Mouse (Mus musculus): Measurements from ENCODE around the gene Lin54. TPM values are rescaled to one million over a fixed set of nuclear protein-coding genes. Genes with fewer than 3 reads are reported as not detected.

The Lin54 gene
- polyA plus RNA-seq, 1 experiment from 2014 or later, result 11.5 TPM

GRCm38 (mm10) chr5:100424252-100424651, 76.2 kb downstream of the Lin54 start:
- DNase-seq, result no peak
- Histone ChIP-seq H3K9ac (replicated peaks; ENCODE audit: low read length) (peak overlapping the region; percentile 20; the same call in 1 of the 2 replicates), H3K4me1 (ENCODE audit: control insufficient read depth, insufficient read depth, low read length) (peaks cover 39% of the 10 kb centered on the region), H3K9me3 (ENCODE audit: control insufficient read depth, low read length) (no peaks in the 10 kb centered on the region), H3K4me2 (ENCODE audit: low read length) (peak overlapping the region; percentile 6; the same call in 1 of the 2 replicates), H3K27me3 (ENCODE audit: control insufficient read depth, insufficient read depth, low read length) (no peaks in the 10 kb centered on the region), H3K27ac (replicated peaks; ENCODE audit: low read depth, low read length) (no peak overlapping the region), H3K4me3 (replicated peaks; ENCODE audit: low read depth, low read length) (no peak overlapping the region), H3K36me3 (ENCODE audit: control insufficient read depth, insufficient read depth, low read length) (peaks cover 81% of the 10 kb centered on the region)
- ATAC-seq (ENCODE audit: low FRiP score, low TSS enrichment), result no peak
- WGBS, result 87% methylated on average over 3 of the region's 3 CpGs

- H3K36me3 ChIP-seq (ENCODE audit: control insufficient read depth, insufficient read depth, low read length), result peaks cover 87% of the 10 kb centered on the region
- WGBS, result 75% methylated on average over 7 of the region's 7 CpGs
These were observed 76.8 kb downstream of the Lin54 start for GRCm38 (mm10) chr5:100423626-100424025.

GRCm38 (mm10) chr5:100418861-100419260, 81.6 kb downstream of the Lin54 start:
- Histone ChIP-seq H3K27me3 (ENCODE audit: control insufficient read depth, insufficient read depth, low read length) (no peaks in the 10 kb centered on the region), H3K4me2 (ENCODE audit: low read length) (no peak overlapping the region), H3K4me1 (ENCODE audit: control insufficient read depth, insufficient read depth, low read length) (peaks cover 24% of the 10 kb centered on the region), H3K9ac (replicated peaks; ENCODE audit: low read length) (no peak overlapping the region), H3K27ac (replicated peaks; ENCODE audit: low read depth, low read length) (no peak overlapping the region), H3K9me3 (ENCODE audit: control insufficient read depth, low read length) (no peaks in the 10 kb centered on the region), H3K36me3 (ENCODE audit: control insufficient read depth, insufficient read depth, low read length) (peaks cover 59% of the 10 kb centered on the region), H3K4me3 (replicated peaks; ENCODE audit: low read depth, low read length) (no peak overlapping the region)
- ATAC-seq (ENCODE audit: low FRiP score, low TSS enrichment), result no peak
- DNase-seq, result no peak
- 68% methylated on average over 4 of the region's 4 CpGs for WGBS

More at GRCm38 (mm10) chr5:100423626-100424025, 76.8 kb downstream of the Lin54 start:
- Histone ChIP-seq H3K27ac (replicated peaks; ENCODE audit: low read depth, low read length) (no peak overlapping the region), H3K4me1 (ENCODE audit: control insufficient read depth, insufficient read depth, low read length) (peaks cover 39% of the 10 kb centered on the region), H3K9ac (replicated peaks; ENCODE audit: low read length) (no peak overlapping the region), H3K9me3 (ENCODE audit: control insufficient read depth, low read length) (no peaks in the 10 kb centered on the region), H3K27me3 (ENCODE audit: control insufficient read depth, insufficient read depth, low read length) (no peaks in the 10 kb centered on the region), H3K4me3 (replicated peaks; ENCODE audit: low read depth, low read length) (no peak overlapping the region), H3K4me2 (ENCODE audit: low read length) (no peak overlapping the region)
- no peak for DNase-seq
- no peak for ATAC-seq (ENCODE audit: low FRiP score, low TSS enrichment)

GRCm38 (mm10) chr5:100418077-100418476, 82.4 kb downstream of the Lin54 start:
- ATAC-seq (ENCODE audit: low FRiP score, low TSS enrichment), result no peak
- H3K27ac ChIP-seq (replicated peaks; ENCODE audit: low read depth, low read length), result no peak overlapping the region
- no peaks in the 10 kb centered on the region for H3K9me3 ChIP-seq (ENCODE audit: control insufficient read depth, low read length)
- H3K4me3 ChIP-seq (replicated peaks; ENCODE audit: low read depth, low read length), result no peak overlapping the region
- 81% methylated on average over 2 of the region's 2 CpGs for WGBS
- H3K4me1 ChIP-seq (ENCODE audit: control insufficient read depth, insufficient read depth, low read length), result peaks cover 20% of the 10 kb centered on the region
- peaks cover 52% of the 10 kb centered on the region for H3K36me3 ChIP-seq (ENCODE audit: control insufficient read depth, insufficient read depth, low read length)
- no peak overlapping the region for H3K4me2 ChIP-seq (ENCODE audit: low read length)
- DNase-seq, result no peak
- H3K27me3 ChIP-seq (ENCODE audit: control insufficient read depth, insufficient read depth, low read length), result no peaks in the 10 kb centered on the region
- H3K9ac ChIP-seq (replicated peaks; ENCODE audit: low read length), result no peak overlapping the region

- Histone ChIP-seq H3K9me3 (ENCODE audit: control insufficient read depth, low read length) (no peaks in the 10 kb centered on the region), H3K27me3 (ENCODE audit: control insufficient read depth, insufficient read depth, low read length) (no peaks in the 10 kb centered on the region), H3K27ac (replicated peaks; ENCODE audit: low read depth, low read length) (peak within 1 kb of the TSS; percentile 83), H3K36me3 (ENCODE audit: control insufficient read depth, insufficient read depth, low read length) (peaks cover 30% of the 10 kb centered on the region), H3K4me2 (ENCODE audit: low read length) (peak within 1 kb of the TSS; percentile 74), H3K9ac (replicated peaks; ENCODE audit: low read length) (peak within 1 kb of the TSS; percentile 73), H3K4me3 (replicated peaks; ENCODE audit: low read depth, low read length) (peak within 1 kb of the TSS; percentile 79), H3K4me1 (ENCODE audit: control insufficient read depth, insufficient read depth, low read length) (peaks cover 14% of the 10 kb centered on the region)
- WGBS, result under 1% methylated on average over 77 of the region's 82 CpGs
- ATAC-seq (ENCODE audit: low FRiP score, low TSS enrichment) (peak; percentile 98), DNase-seq (peak; percentile 98)
These were observed 84.5 kb downstream of the Lin54 start, which contains the start of gene Sec31a for GRCm38 (mm10) chr5:100415761-100416590. Sec31a (minus strand) TSS chr5:100416234.

GRCm38 (mm10) chr5:100414474-100415196, 85.8 kb downstream of the Lin54 start:
- Histone ChIP-seq H3K4me1 (ENCODE audit: control insufficient read depth, insufficient read depth, low read length) (peaks cover 14% of the 10 kb centered on the region), H3K4me2 (ENCODE audit: low read length) (peak overlapping the region; percentile 74), H3K27me3 (ENCODE audit: control insufficient read depth, insufficient read depth, low read length) (no peaks in the 10 kb centered on the region), H3K27ac (replicated peaks; ENCODE audit: low read depth, low read length) (no peak overlapping the region), H3K4me3 (replicated peaks; ENCODE audit: low read depth, low read length) (peak overlapping the region; percentile 79), H3K9me3 (ENCODE audit: control insufficient read depth, low read length) (no peaks in the 10 kb centered on the region), H3K36me3 (ENCODE audit: control insufficient read depth, insufficient read depth, low read length) (peaks cover 17% of the 10 kb centered on the region), H3K9ac (replicated peaks; ENCODE audit: low read length) (no peak overlapping the region)
- DNase-seq (no peak), ATAC-seq (ENCODE audit: low FRiP score, low TSS enrichment) (no peak)
- 81% methylated on average over 11 of the region's 11 CpGs for WGBS

- no peak for ATAC-seq (ENCODE audit: low FRiP score, low TSS enrichment)
- no peaks in the 10 kb centered on the region for H3K27me3 ChIP-seq (ENCODE audit: control insufficient read depth, insufficient read depth, low read length)
- 92% methylated on average over 3 of the region's 3 CpGs for WGBS
- H3K36me3 ChIP-seq (ENCODE audit: control insufficient read depth, insufficient read depth, low read length), result no peaks in the 10 kb centered on the region
- H3K4me2 ChIP-seq (ENCODE audit: low read length), result no peak overlapping the region
- no peaks in the 10 kb centered on the region for H3K9me3 ChIP-seq (ENCODE audit: control insufficient read depth, low read length)
- peaks cover 14% of the 10 kb centered on the region for H3K4me1 ChIP-seq (ENCODE audit: control insufficient read depth, insufficient read depth, low read length)
- no peak for DNase-seq
- H3K9ac ChIP-seq (replicated peaks; ENCODE audit: low read length), result no peak overlapping the region
- no peak overlapping the region for H3K4me3 ChIP-seq (replicated peaks; ENCODE audit: low read depth, low read length)
- H3K27ac ChIP-seq (replicated peaks; ENCODE audit: low read depth, low read length), result no peak overlapping the region
These were observed 87.6 kb downstream of the Lin54 start for GRCm38 (mm10) chr5:100412886-100413285.

GRCm38 (mm10) chr5:100410281-100410680, 90.2 kb downstream of the Lin54 start:
- Histone ChIP-seq H3K4me3 (replicated peaks; ENCODE audit: low read depth, low read length) (no peak overlapping the region), H3K9ac (replicated peaks; ENCODE audit: low read length) (no peak overlapping the region), H3K27me3 (ENCODE audit: control insufficient read depth, insufficient read depth, low read length) (no peaks in the 10 kb centered on the region), H3K36me3 (ENCODE audit: control insufficient read depth, insufficient read depth, low read length) (peaks cover 14% of the 10 kb centered on the region; the same call in 1 of the 2 replicates), H3K9me3 (ENCODE audit: control insufficient read depth, low read length) (no peaks in the 10 kb centered on the region), H3K27ac (replicated peaks; ENCODE audit: low read depth, low read length) (no peak overlapping the region), H3K4me2 (ENCODE audit: low read length) (no peak overlapping the region), H3K4me1 (ENCODE audit: control insufficient read depth, insufficient read depth, low read length) (peaks cover 11% of the 10 kb centered on the region)
- DNase-seq (no peak), ATAC-seq (ENCODE audit: low FRiP score, low TSS enrichment) (no peak)
- 93% methylated on average over 5 of the region's 5 CpGs for WGBS
